Mouse (Mus musculus) brain, embryonic 14.5 days (tissue): ENCODE measurements around the gene Coq10a. TPM values are rescaled to one million over a fixed set of nuclear protein-coding genes. Genes with fewer than 3 reads are reported as not detected.

Experiments
- DNase-seq: peaks from one replicate; pipeline ENCODE4 v3.0.0-alpha.2; 2011; ENCODE audit warnings: low read depth
- CTCF ChIP-seq: fragments of 200-500 bp; IDR thresholded peaks from 2 replicates; pipeline ENCODE4 v1.5.1; 2012; ENCODE audit warnings: inconsistent platforms, mild to moderate bottlenecking, moderate library complexity, borderline replicate concordance; ENCODE audit not compliant: insufficient read depth, insufficient read length; ENCODE audit errors: extremely low read depth
- POLR2A ChIP-seq: fragments of 200-500 bp; IDR thresholded peaks from 2 replicates; pipeline ENCODE4 v1.6.1; 2012; ENCODE audit warnings: mild to moderate bottlenecking, inconsistent platforms, borderline replicate concordance; ENCODE audit not compliant: poor library complexity, insufficient read depth, insufficient read length, severe bottlenecking; ENCODE audit errors: extremely low read depth
- polyA plus RNA-seq: library from polyadenylated mRNA; depleted of rRNA; stranded (reverse); fragments of >200 nt; gene quantifications from 2 replicates; pipeline ENCODE4 v1.2.3, GENCODE M21; 2012

Coq10a gene
- polyA plus RNA-seq, 1 experiment = 69.0 TPM

DNA sequence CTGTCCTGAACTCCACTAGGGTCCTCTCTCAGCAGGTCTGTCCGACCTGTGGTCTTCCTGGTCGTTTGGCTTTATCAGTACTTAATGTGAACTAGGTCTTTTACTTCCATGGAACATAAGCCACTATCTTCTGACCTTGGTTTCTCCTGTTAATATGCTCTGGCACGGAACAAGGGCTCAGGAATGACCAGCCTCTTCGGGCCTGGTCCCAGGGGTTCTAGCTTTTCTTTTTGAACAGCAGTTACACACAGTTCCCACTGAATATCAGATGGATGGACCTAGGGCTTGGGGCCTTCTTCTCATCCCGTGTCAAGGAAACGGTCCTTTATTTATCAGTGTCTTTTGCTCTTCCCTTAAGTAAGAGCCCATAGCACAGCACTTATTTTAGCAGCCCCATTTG, 7.0 kb downstream of the Coq10a start:
- TF ChIP-seq POLR2A = no peak
- TF ChIP-seq CTCF = no peak

DNA sequence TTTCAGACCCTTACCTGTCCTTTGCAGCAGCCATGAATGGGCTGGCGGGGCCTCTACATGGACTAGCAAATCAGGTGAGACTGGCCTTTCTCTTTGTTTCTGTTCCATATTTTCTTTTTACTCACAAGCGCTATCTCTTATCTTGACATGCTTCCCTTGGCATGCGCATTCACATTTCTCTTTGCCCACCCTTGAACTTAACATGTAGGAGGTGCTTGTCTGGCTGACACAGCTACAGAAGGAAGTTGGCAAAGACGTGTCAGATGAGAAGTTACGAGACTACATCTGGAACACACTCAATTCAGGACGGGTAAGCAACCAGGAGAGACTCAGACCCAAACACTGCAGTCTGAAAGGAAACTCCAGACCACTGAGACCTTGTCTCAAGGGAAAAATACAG, 9.6 kb downstream of the Coq10a start:
- DNase-seq = no peak
- TF ChIP-seq CTCF (no peak), POLR2A (no peak)

More for the DNA sequence above, 7.0 kb downstream of the Coq10a start:
- DNase-seq = no peak

DNA sequence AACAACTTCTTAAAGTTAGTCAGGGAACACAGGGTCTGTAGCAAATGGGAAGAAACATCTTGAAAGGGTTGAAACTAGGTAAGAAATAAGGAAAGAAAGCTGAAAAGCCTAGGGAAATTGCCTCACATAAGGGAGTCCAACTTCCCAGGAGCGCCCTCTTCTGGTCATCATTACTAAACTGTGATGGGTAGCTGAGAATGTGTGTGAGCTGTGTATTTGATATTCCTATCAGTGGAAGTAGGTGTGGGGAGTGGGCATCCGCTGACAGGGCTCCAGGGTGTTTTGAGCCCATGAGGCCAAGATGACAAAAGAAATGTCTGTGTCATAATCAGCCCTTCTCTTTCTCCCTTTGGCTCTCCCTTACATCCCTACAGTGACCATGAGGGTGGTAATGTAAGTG, 10.0 kb downstream of the Coq10a start:
- peak; percentile 64 for DNase-seq
- TF ChIP-seq CTCF (peak; percentile 58; the same call in 1 of the 2 replicates), POLR2A (no peak)

DNA sequence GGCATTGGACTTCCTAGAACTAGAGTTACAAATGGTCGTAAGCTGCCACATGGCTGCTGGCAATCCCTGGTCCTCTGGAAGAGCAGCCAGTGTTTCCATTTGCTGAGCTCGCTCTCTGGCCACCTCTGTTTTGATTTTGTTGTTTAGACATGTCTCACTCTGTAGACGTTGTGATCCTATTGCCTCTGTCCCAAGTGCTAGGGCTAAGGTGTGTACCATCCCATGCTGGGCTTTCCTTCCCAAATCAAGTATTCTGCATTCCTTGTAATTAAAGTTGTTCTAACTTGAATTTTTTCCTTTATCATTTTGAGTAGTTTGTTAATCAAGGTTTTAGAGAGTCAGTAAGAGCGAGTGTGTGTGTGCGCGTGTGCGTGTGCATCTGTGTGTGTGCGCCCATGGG, 21.3 kb downstream of the Coq10a start:
- TF ChIP-seq POLR2A = no peak
- TF ChIP-seq CTCF = no peak
- DNase-seq = no peak

DNA sequence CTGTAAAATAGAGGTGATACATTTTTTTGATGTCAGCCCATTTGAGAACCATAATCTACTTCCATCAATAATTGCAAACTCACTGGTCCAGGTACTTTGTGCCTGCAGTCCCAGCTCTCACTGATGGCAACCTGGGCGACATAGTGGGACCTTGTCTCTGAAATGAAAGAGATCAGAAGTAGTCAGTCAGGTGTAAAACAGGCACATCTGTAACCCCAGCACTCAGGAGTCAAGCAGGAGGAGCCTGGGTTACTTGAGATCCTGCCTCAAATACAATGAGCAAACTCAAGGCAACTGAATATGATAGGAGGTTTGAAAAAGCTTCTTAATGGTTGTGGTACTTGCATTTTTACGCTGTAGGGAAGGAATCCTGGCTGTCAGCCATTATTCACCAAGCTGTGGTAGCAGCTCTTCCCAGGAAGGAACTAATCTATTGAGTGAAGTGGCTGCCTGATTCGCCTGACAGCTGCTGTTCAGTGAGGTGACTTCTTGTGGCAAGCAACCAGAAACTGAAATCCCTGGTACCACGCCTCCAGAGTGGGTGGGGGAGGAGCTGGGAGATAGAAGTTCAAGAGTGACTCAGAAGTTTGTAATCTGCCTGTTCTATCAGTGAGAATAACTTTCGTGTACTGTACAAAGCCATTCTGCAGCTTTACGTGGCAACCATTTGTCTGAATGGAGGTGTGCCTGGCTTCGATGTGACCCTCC, 24.1 kb downstream of the Coq10a start:
- TF ChIP-seq POLR2A (no peak), CTCF (no peak)
- peak; percentile 88 for DNase-seq

DNA sequence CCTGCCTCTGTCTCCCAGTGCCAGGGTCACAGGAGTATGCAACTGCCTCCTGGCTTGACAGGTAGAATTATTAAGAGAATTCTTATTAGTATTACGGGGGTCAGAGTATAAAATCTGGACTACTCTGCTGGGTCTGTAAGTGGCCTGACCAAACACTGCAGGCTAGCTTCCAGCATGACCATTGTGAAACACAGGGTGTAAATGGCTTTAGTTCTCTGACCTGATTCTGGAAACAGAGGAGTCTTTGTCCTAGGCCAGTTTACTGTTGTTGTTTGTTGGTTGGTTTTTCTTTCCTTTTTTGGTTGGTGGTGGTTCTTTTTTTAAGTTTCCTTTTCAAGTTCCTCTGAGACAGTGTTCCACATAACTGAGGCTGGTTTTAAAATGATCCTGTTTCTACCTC, 25.4 kb downstream of the Coq10a start:
- DNase-seq = no peak
- no peak for TF ChIP-seq POLR2A
- TF ChIP-seq CTCF = no peak

DNA sequence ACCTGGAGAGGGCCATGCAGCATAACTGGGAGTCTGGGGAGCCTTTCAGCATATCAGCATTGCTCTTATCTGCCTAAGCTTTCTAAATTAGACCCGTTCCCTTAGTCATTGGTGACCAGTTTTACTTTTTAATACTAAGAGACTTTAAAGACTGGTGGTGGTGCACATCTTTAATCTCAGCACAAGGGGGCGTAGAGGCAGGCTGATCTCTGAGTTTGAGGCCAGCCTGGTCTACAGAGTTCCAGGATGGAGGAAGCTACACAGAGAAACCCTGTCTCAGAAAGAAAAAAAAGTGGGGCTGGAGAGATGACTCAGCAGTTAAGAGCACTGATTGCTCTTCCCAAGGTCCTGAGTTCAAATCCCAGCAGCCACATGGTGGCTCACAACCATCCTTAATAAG, 28.5 kb downstream of the Coq10a start:
- TF ChIP-seq POLR2A = no peak
- peak; percentile 21; the same call in 1 of the 2 replicates for TF ChIP-seq CTCF
- DNase-seq = no peak

DNA sequence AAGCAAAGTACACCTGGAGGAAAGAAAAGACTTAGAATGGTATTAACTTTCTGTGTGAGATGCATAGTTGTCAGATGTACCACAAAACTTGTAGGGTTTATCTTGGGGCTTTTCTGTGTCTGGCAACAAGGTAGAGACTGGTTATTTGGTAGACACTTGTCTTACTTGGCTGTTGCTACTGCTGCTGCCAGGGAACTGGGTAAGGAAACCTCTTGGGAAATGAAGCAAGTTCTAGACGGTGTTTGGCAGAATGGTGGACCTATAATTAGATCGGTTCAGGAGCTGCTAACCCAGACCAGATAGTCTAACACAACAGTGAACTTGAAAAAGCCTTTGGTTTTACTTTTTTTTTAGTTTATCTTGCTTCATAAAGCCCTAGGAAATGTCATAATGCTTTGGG, 29.8 kb downstream of the Coq10a start:
- TF ChIP-seq POLR2A (no peak), CTCF (no peak)
- DNase-seq = no peak

DNA sequence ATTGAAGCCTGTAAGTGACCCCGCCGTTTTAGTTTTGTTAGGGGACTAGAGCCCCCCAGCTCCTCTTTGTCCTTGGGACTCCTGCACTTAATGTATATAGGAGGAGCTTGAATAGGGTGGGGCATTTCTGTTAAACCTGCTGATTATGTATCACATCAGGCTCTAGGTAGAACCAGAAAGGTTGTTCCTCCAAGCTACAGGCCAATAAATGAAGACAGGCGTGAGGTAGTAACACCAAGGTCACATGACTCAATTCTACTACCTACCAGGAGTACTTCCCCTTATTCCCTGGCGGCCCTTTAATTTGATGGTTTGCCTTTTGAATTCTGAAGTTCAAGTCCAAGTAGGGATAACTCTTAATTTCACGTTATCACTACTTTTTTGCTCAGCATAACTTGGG, 30.4 kb downstream of the Coq10a start:
- no peak for TF ChIP-seq CTCF

DNA sequence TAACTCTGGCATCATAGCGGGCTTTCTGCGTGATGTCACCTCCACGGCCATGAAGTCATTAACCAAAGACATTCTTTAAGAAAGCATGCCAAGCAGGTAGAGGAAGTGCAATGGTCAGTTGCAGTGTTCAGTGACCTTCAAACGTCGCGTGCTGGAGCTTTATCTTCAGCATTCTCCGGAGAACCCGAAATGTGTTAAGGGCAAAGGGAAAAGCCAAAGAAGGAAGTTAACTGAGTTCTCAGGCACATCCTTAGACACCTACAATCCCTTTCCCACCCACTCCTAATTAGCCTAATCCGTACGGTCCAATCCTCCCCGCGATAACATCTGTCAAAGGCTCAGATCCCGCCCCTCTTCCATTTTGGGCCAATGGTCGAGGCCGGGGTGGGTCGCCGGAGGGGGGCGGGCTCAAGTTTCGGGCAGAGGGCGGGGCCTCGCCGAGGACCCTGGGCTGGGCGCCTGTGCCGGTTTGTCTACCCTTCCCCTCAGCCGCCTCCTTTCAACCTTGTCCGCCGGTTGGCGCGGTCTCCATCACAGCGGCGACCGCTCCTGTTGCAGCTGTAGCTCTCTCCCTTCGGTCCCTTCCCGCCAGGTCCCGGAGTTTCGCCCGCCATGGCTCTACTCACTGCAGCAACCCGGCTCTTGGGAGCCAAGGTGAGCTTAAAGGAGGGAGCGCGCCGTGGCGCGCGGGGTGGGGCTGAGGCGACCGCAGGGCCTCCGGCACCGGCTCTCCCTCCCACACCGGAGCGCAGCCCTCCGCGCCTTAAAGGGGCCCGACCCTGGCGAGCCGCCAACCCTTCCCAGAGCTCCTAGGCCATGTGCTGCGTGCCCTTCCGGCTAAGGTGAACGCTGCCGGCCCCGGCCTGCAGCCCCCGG, 31.3 kb downstream of the Coq10a start, which contains the start of gene Cs:
Gene Cs (plus strand): TSS at position 429 of the 876 bp plus-strand sequence.
- DNase-seq = peak; percentile 99
- TF ChIP-seq POLR2A (peak; percentile 69; the same call in 1 of the 2 replicates), CTCF (no peak)

More for the DNA sequence above, 30.4 kb downstream of the Coq10a start:
- no peak for DNase-seq

DNA sequence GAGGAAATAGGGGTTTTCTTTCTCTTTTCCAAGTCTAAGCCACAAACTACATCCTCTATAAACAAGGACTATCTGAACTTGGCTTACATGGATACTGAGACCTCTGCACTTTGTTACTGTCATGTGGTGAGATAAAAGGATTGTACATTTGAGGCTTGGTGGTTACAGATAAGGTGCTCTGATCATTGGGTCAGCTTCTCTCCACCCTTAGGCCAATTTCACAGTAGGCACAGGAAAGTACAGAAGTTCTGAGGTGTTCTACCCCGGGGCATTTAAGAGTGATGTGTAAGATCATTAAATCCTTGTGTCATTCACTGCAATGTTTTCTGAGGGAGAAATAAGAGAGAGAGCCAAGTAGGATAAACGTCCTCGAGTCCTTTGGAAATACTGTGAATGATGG, 32.2 kb downstream of the Coq10a start:
- TF ChIP-seq CTCF = no peak
- TF ChIP-seq POLR2A = no peak
- no peak for DNase-seq
